Mouse (Mus musculus): Measurements from ENCODE around the gene Otub1.

GRCm38 (mm10) chr19:7236742-7237141, 30.6 kb upstream of the Otub1 start:
- TF ChIP-seq POLR2A (IDR thresholded peaks at IDR 0.05; ENCODE audit: insufficient read length, low read depth) (no peak), POLR2AphosphoS2 (IDR thresholded peaks at IDR 0.05; ENCODE audit: insufficient read length, low read depth) (no peak), USF1 (IDR thresholded peaks at IDR 0.05; ENCODE audit: low read depth) (no peak), E2F4 (IDR thresholded peaks at IDR 0.05; ENCODE audit: insufficient read depth) (no peak), TCF12 (IDR thresholded peaks at IDR 0.05; ENCODE audit: insufficient read depth, poor library complexity, severe bottlenecking) (no peak), MYOG (IDR thresholded peaks at IDR 0.05; ENCODE audit: control insufficient read depth in 1 of 3, insufficient read depth in 1 of 3, insufficient read length in 2 of 3, low read depth in 2 of 3) (no peak), MYOD1 (IDR thresholded peaks at IDR 0.05; ENCODE audit: control insufficient read depth in 1 of 3, insufficient read length in 2 of 3, low read depth in 2 of 3) (no peak), CEBPB (IDR thresholded peaks at IDR 0.05; ENCODE audit: insufficient read depth, poor library complexity, severe bottlenecking) (no peak), TCF3 (IDR thresholded peaks at IDR 0.05; ENCODE audit: insufficient read length, low read depth) (no peak), REST (IDR thresholded peaks at IDR 0.05; ENCODE audit: insufficient read depth, insufficient read length) (no peak), MAX (IDR thresholded peaks at IDR 0.05; ENCODE audit: low read depth) (no peak), SRF (IDR thresholded peaks at IDR 0.05; ENCODE audit: control insufficient read depth, insufficient read length, low read depth) (no peak)

Data from myocyte (in vitro differentiated cells).